Mouse (Mus musculus) NIH3T3 (cell line): ENCODE measurements around the gene Mcee.
A peak's percentile ranks its signal among the peaks of the same experiment; 100 is the strongest.

Experiments
- DNase-seq: peaks from one replicate; pipeline ENCODE4 v3.0.0-alpha.2; 2012; ENCODE audit warnings: low read depth

Mcee gene

DNA sequence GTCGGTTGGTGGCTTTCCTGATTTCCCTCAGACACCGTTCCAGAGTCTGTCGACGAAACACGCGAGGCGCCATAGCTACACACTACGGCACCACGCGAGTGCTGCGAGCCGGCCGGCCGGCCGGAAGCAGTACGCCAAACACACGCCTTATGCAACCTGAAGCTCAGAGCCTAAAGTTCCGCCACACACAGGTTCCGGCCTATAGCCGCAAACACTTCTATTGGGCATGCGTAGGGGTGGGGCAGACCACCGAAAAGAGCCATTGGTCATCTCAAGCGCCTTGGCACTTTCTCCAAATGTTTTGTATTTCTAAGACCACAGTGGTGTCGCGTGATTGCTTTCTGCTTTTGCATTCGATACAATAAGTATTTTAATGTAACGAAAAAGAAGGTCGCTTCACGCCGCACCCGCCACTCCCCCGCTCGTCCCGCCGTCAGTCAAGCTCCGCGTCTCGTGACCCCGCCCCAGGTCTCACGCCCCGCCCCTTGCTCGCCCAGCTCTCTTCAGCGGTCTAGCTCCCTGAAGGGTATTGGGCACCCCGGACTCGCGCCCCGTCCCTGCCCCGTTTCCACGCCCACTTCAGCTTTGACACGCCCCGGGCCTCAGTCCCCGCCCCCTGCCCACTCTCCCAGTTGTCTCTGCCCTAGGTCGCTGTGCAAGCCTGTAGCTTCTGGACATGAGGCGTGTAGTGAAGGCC, at the start of gene Mcee, which contains the start of gene Mphosph10:
Gene Mcee (plus strand): TSS at position 486 of the 697 bp plus-strand sequence.
Gene Mphosph10 (minus strand): TSS at position 147 of the 697 bp plus-strand sequence.
- peak; percentile 98 for DNase-seq

DNA sequence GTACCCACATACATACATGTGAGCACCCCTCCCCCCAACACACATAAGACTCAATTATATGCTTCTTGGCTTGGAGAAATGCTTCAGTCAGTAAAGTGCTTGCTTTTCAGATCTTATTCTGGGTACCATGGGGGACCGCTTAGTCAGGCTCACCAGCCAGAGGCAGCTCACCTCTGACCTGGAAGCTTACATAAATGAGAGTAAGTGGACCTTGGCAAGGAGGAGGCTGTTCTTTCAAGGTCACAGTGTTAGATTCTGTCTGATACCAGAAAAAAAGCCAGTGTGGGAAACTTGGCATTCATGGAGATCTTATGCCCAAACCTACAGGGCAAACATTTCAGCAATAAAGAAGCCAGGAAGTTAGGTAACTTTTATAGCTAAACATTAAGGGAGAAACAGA, 44.6 kb upstream of the Mcee start:
- no peak for DNase-seq

DNA sequence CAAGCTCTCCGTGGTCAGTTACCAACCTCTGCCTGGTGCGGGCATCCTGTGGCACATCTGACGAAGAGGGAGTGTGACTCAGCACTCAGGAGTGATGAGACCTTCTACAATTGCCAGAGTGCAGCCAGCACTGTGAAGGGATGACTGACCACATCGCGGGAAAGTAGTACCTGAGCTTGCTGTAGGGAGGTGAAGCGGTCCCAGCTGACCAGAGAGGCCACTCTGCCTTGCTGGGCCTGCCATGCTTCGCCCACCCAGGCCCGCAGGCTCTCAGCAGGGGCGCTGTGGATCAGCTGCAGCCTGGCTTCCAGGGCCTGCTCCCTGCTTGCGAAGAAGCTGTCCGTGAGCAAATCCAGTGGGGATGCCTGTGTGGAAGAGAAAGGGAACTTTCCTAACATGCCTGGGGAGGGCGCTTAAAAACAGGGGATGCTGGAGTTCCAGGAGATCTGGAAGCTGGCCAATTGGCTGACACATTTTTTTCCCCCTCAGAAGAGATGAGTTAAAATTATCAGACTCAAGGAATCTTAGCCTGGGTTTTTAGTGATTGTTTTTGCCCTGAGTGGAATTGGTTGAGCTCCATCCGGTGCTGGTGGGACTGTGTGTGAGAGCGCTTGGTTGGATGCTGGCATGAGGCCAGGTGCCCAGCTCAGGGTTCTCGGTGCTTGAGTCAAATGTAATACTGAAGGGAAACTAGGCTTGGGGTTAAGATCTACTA, 43.1 kb upstream of the Mcee start:
- DNase-seq = peak; percentile 38

- peak; percentile 43 for DNase-seq
Measured at GRCm38 (mm10) chr7:64351087-64351486, 41.3 kb upstream of the Mcee start.

DNA sequence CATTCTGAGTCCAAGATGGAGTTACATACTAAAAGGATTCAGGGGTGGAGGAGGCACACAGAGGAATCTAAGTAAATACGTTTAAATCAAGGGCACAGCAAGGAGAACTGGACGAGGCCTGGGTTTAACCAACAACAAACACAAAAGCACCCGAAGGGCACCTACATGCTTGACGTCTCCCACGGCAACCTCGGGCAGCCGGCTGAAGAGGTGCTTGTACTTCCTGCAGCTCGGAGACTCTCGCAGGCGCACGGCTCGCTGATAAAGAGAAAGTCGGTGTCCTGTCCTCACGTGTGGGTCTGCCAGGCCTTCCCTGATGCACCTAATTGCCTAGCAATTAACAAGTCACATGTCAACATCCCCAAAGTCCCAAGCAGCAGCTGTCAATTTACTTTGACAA, 38.2 kb upstream of the Mcee start:
- no peak for DNase-seq

- no peak for DNase-seq
Measured at GRCm38 (mm10) chr7:64356661-64357060, 35.7 kb upstream of the Mcee start.

DNA sequence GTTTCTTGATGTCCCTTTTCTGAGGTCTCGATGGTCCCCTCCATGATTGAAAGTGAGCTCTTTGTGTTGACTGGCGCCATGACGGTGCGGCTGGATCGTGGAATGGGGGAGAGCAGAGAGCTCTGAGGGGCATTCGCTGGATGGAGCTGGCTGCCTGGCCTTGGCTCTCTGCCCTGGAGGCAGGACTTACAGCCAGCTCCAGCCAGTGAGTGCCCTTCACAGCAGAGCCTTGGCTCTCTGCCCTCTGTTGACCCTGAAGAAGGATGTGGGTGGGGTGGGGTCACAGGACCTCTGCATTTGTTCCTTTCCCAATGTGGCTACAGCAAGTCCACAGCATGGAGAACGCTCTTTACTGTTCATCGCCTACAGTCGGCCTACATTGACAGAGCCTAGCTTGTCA, 35.0 kb upstream of the Mcee start:
- DNase-seq = no peak

DNA sequence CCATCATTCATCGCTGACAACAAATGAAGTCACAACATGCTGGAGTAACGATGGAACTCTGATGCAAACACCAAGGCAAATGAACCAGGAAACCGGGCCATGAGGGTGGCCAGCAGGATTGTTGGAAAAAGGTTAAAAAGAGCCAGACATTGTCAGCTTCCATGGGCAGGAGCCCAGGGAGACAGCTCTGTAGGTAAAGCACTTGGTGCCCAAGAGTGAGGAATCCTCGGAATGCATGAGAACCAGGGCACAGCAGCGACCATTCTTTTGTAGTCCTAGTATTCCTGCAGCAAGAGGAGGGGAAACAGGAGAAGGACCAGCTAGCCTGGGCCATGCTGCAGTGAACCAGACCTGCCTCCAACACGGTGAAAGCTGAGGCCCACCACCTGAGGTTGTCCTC, 33.7 kb upstream of the Mcee start:
- DNase-seq = no peak

DNA sequence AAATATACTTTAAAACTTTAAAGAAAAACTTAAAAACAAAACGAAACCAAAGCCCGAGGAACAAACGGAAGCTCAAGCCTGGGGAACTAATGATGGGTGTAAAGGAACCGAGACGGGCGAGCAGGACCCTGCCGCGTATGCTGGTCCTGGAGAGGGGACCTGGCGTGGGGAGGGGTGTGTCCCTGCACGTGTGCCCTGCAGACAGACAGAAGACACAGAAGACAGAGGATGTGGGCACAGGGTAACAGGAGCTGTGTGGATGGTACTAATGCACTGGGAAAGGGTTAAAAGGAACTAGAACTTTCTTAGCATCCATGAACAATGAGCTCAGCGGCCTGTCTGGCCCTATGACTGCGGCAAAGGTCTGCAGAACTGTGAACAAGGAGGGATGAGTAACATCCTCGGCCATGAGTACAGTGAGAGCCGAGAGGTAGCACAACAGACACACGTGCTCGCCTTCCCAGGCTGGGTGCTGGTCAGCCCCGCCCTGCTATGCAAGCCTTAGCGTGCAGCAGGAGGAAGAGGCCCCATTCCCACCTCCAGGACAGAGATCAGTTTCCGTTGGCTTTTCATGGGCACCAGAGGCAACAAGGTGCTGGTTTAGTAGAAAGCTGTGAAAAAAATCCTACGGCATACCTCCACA, 32.3 kb upstream of the Mcee start:
- no peak for DNase-seq

GRCm38 (mm10) chr7:64360586-64360945, 31.8 kb upstream of the Mcee start:
- no peak for DNase-seq

GRCm38 (mm10) chr7:64365863-64366262, 26.5 kb upstream of the Mcee start:
- DNase-seq = no peak

- DNase-seq = no peak
Measured at GRCm38 (mm10) chr7:64369841-64370240, 22.6 kb upstream of the Mcee start.

DNA sequence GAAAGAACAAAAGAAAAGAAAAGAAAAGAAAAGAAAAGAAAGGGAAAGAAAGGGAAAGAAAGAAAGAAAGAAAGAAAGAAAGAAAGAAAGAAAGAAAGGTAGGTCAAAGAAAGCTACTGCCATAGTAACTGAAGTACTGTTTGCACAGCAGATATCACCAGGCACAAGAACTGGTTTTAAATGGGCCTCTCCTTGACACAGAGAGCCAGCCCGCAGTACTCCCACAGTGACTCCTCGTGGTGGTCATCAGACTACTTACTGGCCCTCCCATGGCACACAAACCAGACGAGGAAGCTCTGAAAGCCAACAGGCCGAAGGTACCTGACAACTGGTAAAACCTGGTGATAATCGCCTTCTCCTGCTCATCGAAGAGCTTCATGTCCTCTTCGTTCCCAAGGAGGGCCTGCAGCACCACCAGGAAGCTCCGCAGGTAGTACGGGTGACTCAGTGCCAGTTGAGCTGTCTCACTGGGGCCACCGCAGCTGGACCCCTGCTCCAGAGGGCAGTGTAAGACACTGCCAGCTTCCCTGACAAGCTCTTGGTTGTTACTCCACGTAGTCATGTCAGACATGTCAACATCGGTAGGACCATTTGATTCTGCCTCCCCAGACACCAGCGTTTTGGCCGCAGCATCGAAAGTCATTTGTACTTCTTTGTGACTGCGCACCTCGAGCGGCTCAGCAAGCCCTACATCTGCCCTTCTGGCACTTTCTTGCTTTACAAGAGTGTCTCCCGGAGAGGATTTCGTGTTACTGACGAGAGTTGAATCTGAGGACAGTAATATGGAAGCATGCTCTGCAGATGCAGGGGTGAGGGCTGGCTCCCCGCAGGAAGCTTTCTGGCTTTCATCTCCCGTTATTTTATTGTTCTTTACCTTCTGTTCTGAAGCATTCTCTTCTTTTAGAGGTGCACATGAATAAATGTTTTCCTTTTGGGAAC, 20.2 kb upstream of the Mcee start:
- no peak for DNase-seq

- DNase-seq = peak; percentile 25
Measured at GRCm38 (mm10) chr7:64373147-64373829, 19.1 kb upstream of the Mcee start.

- DNase-seq = peak; percentile 92
Measured at GRCm38 (mm10) chr7:64373830-64374562, 18.4 kb upstream of the Mcee start, which contains the start of gene Fan1. Fan1 (minus strand) TSS chr7:64374095.

GRCm38 (mm10) chr7:64391479-64391878, 928 bp upstream of the Mcee start:
- peak; percentile 11 for DNase-seq

GRCm38 (mm10) chr7:64392819-64393151, 378 bp downstream of the Mcee start:
- no peak for DNase-seq

- DNase-seq = no peak
Measured at GRCm38 (mm10) chr7:64400725-64401124, 8.3 kb downstream of the Mcee start.

DNA sequence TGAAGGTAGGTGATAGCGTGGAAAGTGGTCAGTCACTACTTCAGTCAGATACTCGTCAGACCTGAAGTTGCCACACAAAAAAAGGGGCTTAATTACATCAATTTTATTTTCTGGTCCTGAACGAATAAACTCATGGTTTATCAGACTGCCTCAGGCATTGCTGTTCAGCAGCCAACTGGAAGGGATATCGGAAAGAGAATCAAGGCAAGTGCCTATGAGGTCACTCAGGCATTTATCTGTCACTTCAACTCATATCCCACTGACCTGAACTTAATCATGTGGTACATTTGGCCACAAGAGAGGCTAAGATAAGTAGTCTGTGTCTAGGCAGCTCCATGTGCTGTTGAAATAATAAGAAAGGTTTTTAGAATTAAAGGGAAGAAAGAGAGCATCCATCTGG, 10.0 kb downstream of the Mcee start:
- DNase-seq = no peak

- no peak for DNase-seq
Measured at GRCm38 (mm10) chr7:64403989-64404388, 11.6 kb downstream of the Mcee start.

GRCm38 (mm10) chr7:64424861-64425260, 32.5 kb downstream of the Mcee start:
- no peak for DNase-seq
